Mouse (Mus musculus): ENCODE measurements at regions not wholly inside any gene's neighbourhood (a gene's known extent, or its start where the extent isn't known, plus 50 kb on each side); places are given as distances from the start of the nearest gene placed in this dataset.
A peak's percentile ranks its signal among the peaks of the same experiment; 100 is the strongest.

DNA sequence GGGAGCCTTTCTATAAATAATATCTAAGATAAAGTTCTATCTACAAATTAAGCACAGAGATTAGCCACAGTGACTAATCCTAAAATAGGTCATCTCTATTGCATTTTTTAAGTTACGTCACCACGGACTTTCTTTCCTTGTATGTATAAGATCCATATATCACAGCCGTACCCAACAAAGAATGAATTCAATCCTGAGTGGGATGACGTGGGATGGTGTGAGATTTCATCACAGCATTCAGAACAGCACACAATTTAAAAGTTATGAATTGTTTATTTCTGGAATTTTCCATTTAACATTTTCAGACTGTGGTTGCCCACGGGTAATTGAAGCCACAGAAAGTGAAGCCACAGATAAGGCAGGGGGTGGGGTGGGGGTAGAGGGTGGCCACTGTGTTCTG, 129.0 kb upstream of the Dynlrb2 start:
- no peak for DNase-seq (ENCODE audit: low spot score)

DNA sequence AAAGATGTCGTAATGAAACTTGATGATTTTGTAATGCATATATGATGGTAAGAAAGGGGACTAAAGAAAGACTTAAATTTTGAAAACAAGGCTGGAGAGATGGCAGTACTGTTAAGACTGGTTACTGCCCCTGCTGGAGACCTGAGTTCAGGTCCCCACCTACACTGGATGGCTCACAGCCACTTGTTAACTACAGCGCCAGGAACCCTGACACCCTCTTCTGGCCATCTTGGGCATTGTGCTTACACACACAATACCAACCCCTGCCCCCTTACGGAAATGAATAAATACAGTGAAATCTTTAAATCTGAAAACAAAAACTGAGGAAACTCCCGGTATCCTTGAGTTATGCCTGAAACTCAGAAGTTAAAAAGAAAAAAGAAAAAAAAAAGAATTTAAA, 131.7 kb upstream of the Dynlrb2 start:
- no peak for DNase-seq (ENCODE audit: low spot score)

DNA sequence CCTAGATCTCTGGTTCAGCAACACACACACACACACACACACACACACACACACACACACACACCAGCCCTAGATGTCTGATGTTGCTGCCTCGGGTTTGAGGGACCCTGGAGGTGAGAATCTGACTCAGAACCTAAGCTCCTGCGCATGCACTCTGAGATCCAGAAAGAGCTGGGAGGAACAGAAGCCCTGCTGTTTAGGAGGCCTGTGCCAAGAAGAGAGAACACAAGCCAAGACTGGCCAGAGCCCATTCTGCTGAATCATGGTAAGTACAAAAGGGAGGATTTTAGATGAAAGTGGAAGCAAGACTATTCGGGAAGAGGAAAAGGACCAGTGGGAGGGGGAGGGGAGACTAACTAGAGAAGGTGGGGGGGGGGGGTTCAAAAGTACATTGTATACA, 132.2 kb upstream of the Dynlrb2 start:
- peak; percentile 38 for DNase-seq (ENCODE audit: low spot score)

DNA sequence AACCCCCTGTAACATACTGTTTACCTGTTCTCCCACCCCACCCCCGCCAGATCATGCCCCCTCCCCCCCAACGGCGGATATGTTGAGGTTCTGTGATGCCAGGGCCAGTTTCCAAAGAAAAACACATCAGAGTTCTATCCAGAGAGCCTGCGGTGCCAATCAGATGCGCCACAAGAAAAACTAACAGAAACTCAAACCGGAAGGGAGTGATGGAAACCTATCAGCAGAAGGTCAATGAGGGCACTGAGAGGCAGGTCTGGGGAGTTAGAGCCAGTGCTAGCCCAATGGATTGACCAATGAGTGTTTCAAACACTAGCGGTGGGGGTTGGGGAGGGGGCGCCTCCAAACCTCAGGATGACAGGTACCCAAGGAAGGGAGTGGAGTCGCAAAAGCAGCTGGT, 132.7 kb upstream of the Dynlrb2 start:
- no peak for DNase-seq (ENCODE audit: low spot score)

DNA sequence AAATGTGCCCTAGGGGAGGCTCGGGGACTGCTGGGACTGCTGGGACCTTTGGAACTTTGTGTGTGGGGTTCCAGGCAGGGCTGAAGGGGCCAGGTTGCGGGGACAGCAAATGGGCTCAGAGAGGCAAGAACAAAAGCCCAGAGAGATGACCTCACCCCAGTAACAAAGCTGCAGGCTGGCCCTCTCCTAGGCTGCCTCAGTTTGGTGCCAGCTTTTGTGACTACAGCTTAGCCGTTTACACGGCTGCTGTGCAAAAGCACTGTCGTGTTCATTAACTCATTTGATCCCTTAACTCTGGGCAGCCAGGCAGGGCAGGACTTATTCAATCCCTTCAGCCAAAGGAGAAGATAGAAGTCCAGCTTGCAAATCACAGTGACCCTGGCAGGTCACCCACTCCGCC, 137.3 kb upstream of the Dynlrb2 start:
- DNase-seq (ENCODE audit: low spot score), result no peak

DNA sequence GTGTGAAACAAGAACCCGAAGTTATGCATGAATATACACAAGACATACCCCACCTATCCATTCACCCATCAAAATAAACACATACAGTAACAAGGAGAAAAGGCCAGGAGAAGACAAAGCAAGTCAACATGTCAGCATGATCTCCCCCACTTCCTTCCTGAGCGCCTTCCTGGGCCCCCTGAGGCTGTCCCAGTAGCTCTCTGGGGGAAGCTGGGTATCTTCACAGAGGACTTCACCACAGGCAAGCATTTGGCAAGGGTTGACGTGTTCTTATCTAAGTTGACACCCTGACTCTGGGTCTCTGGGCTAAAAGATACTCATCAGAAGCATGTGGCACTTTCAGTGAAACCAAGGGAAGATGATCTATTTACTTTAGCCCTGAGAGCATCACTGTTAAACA, 138.1 kb upstream of the Dynlrb2 start:
- no peak for DNase-seq (ENCODE audit: low spot score)

DNA sequence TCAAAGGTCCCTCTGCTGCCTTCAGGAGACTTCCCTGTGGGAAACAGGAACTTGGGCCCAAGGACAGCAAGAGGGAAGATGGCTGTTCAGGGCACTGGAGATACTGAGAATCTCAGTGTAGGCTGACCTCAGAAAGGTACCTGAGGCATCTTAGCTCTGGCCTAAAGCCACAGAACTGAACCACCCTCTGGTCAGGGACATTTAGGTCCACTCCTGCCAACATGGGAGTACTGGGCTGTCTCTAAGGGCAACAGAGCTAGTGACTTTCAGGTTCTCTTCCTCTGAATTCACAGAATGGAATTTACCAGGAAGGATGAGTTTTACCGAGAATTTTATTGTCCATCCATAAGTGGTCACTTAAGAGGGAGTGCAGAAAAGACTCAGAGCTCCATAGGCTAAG, 140.0 kb upstream of the Dynlrb2 start:
- no peak for DNase-seq (ENCODE audit: low spot score)

DNA sequence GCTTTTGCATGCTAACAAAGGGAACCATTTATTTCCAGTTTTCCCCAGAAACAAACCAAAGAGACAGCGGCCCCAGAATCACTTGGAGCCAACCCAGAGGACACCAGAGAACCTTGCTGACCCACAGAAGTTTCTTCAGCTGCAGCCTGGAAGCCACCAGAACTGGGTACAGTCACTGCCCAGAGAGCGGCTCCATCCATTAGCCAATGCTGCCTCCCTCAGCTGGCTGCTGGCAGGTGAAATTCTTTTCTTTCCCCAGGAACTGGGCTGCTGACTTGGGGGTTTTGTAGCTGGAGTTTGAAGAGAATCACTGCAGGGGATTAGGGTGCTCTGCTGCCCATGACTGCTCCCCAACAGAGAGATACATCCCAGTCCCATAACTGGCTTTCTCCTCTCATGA, 140.6 kb upstream of the Dynlrb2 start:
- DNase-seq (ENCODE audit: low spot score), result no peak

DNA sequence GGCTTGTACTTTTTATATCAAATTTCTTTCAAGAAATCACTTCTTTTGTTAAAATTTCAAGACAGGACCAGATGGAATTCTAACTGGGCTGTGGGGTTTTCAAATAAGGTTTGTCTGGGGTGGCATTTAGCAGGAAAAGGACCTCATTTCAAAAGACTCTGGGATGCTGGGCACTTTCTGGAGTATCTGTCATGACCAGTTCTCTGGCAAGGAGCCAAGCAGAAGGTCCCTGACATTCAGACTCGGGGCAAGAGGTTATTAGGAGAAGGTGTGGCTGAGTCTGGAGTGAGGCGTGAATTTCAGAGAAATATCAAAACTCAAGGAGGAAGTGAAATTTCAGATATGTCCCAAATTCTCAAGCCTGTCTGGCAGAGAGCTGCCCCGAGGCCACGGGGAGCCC, 142.4 kb upstream of the Dynlrb2 start:
- no peak for DNase-seq (ENCODE audit: low spot score)

DNA sequence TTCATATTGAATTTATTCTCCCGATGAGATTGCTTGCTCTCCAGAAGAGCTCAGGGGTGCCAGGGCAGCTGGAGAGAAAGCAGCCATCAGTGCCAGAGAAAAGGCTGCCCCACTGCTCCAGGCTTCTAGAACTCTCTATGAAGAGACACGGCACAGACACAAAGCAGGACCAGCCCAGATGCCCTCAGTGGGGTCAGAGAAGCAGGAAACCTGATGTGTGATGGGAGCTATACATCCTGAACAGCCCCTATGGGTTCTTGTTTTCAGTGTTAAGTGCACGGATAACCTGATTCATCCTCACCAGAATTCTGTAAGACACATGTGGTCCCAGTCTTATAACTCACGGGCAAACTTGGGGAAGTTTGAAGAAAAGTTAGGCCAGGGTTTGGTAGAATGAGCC, 145.0 kb upstream of the Dynlrb2 start:
- no peak for DNase-seq (ENCODE audit: low spot score)

DNA sequence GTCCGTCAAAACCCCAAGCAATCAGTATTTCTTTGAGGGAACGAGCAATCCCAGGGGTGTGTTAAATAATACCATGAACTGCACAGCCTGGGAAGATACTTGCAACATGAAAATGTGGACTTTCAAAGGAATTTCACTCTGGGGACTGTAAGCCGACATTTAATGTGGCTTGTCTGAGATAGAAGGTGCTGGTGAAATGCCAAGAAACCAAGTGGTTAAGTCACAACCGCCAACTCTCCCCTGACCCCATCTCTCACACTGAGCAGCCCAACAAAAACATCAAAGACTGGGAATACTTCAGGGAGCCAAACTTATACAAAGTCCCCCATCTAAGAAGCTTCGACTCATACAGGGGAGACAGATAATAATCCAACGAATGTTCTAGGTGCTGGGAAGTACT, 150.0 kb upstream of the Dynlrb2 start:
- DNase-seq (ENCODE audit: low spot score), result no peak

DNA sequence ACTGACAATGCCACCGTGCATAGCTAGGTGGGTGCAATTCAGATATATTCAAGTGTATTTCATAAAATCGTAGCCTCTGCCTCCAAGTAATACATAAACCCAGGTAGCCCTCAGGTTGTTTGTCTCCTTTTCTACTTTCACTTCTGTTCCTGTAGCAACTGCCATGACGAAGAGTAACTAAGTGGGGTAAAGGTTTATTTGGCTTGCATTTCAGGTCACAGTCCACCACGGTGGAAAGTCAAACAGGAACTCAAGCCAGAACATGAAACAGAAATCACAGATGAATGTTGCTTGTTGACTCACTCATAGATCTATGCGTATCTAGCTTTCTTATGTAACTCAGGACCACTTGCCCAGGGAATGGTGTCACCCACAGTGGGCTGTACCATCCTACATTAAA, 150.9 kb upstream of the Dynlrb2 start:
- DNase-seq (ENCODE audit: low spot score), result no peak

DNA sequence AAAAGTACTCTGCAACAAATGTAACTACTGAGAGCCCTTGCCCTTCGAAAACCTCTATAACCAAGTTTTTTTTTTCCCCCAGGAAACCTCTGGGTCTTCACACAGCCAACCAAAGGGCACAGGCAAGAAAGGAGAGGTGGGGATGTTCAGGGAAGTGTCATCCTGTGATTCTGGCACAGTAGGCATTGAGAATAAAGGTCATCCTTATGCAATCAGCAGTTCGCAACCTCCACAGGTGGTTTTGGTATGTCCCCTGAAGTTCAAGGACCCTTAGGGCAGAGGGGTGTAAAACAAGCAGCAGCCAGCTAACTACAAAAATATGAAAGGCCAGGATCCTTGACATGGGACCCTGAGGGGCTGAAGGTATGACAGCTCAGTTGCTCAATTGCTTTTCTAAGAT, 152.1 kb upstream of the Dynlrb2 start:
- DNase-seq (ENCODE audit: low spot score), result no peak

DNA sequence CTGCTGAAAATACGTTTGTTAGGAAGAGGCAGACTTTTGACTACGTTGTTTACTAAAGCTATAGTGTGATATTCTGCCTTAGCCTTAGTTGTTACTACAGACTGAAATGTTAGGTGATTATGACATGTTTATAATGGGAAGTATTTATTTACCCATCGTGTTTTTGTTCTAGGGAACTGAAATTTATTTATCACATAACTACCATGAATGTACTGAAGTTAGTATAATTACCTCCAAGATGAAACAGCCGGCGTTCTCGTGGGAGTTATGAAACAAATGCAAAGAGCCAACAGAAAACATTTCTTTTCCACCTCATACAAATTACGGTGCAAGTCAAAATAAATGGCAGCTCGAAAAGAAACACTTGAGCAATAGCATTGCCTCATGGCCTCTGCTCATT, 155.8 kb upstream of the Dynlrb2 start:
- DNase-seq (ENCODE audit: low spot score), result no peak

DNA sequence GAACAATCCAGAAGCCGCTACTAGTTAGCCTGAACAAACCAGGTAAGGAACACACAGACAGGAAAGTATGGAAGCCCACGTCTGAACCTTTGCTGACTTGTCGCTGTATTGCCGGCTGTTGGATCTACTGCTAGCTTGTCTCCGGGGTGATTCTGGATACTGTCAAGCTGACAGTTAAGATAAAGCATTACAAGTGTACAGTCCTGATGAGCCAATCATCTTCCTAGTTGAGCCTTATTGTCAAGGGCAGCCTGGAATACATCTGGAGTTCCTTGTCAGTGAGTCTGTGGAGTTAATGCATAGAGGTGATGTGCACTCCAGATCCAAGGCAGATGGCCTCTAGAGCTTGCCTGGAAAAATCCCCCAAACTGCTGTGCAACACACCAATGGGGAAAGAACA, 157.8 kb upstream of the Dynlrb2 start:
- DNase-seq (ENCODE audit: low spot score), result no peak

DNA sequence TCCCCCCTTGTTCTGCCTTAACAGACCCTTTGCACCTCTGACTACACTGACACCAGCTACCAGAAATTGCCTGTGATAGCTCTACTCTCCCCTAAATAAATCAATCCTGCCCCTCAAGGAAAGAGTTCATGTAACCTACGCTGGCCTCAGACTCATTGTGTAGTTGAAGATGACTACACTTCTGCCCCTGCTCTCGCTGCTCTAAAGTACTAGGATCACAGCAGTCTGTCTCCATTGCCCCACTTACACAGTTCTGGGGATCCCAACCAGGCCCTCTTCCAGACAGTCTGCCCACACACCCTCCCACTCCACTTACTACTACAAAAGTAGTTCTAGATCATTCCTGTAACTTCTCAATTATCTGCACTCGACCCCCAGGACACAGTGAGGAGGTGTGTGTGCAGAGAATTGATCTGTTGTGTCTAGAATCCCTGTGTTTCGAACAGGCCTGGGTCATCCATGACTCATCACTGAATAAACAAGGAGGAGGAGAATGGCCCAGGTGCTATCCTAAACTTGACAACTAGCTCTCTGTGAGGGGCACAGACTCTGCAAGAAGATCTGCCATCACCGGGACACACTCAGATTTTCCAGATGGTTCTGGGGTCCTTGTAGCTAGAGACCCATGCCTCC, 160.1 kb upstream of the Dynlrb2 start:
- no peak for DNase-seq (ENCODE audit: low spot score)

DNA sequence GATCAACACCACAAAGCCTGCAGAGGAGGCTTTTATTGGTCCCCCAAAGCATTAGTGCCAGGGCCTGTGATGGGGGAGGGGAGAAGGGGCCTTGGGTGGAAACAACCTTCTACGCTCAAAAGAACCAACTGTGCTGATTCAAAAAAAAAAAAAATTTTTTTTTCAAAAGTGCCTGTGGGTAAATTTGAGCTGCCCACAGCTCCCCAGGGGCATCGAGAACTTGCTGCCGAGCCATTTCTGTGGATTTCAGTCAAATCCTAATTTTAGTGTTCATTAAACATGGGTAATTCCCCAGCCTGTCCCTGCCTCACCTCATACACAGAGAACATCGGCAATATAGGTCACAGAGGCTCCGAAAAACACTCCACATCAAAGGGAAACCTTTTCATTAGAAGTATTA, 161.2 kb upstream of the Dynlrb2 start:
- no peak for DNase-seq (ENCODE audit: low spot score)

DNA sequence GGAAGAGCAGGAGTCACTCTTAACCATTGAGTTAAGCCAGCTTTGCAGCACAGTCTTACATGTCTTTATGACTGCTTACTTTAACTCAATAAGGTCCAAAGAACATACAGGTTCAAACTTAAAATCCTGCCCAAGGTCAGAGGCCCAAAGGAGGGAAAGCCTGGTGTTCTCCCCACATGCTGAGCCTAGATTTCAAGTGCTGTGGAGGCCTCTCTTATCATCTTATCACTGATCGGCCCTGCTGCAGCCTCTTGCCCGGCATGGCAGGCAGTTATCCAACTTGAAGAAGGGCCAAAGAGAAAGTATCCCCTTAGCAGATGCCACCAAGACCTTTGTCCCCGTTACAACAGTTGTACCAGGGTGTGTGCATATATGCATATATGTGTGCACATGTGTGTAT, 170.0 kb upstream of the Dynlrb2 start:
- DNase-seq (ENCODE audit: low spot score), result no peak

DNA sequence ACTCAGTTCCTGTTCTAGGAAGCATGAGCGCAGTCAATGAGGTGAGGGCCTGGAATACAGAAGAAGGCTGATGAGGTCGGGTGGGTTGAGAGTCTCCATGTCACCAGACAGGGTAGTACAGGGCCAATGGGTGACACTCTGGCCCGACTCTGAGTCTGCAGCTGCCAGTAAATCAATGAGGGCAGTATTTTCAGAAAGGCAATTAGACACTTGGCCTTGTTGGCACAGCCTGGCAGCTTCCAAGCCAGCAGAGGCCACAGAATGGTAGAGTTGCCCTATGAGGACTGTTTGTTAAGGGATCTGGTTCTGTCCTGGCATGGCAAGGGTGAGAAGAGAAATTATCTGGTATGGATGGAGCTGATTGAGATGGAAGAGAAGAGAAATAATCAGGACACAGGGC, 170.7 kb upstream of the Dynlrb2 start:
- no peak for DNase-seq (ENCODE audit: low spot score)

DNA sequence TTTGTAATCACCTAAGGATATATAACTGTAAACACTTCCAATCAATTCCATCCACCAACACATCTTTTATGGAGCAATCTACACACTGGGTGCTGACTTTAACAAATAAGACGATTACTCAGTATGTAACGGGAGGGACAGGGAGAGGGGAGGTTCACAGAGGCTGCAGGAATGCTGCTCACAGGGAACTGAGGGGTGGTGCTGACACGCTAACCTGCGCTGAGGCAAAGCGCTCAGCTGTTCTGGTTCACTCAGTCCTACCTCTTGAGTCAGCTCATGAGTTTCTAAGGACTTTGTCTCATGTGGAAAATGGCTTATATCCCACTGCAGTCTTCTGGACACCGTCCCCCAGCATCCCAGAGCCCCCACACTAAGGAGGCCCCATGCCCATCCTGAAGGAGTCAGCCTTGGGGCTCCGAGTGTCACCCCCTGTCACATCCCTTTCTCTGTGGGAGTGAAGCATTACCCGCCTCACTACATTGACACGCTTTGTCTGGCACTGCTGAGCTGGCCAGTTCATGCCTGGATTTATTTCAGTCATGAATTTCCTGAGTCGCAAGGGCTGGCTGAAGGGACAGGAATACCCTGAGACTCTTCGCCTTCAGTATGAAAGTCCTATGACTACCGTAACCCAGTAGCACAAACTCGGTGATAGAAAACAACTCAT, 184.6 kb upstream of the Dynlrb2 start:
- no peak for DNase-seq (ENCODE audit: low spot score)

DNA sequence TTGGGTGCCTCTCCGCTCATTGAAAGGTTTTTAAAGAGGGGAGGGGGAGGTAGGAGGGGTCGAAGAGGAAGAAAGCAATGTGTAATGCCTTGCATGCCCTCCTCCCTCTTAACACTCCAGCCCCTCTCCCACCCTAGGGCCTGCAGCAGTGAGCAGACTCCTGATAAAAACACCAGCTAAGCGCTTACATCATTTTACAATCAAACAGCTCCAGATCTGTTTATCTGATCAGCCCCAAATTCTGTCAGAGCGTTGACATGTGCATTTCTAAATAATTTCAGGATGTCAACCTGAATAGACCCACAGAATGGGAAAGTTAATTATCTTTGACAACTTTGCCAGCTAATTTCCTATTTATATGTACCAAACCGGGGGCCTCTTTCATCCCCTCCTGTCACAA, 189.4 kb upstream of the Dynlrb2 start:
- no peak for DNase-seq (ENCODE audit: low spot score)

DNA sequence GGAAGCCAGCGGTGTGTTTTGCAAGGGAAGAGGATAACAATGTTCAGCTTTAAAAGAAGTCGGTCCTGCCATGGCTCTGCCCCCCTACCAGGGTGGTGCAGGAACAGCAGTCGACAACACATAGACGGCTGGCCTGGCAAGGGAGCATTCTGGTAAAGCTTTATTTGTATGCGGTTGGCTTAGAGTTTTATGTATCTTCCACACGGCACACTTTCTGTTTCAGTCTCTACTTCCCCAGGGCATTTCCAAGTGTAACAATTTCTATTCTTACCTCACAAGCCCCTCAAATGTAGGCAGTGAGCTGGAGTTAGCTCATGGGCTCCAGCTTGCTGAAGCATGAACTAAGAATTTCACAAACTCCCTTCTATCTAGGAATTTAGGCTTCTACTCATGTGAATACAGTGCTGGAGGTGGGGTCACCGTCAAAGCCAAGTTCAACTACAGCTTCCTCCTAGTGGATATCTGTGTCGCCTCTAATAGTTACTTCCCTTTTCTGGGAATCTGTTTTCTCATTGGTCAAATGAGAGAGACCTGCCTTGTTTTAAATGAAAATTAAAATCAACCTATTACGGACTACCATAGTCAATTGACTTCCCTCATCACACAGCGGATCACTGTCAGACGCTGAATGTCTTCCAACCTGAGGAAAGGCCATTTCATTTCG, 190.2 kb upstream of the Dynlrb2 start:
- no peak for DNase-seq (ENCODE audit: low spot score)

DNA sequence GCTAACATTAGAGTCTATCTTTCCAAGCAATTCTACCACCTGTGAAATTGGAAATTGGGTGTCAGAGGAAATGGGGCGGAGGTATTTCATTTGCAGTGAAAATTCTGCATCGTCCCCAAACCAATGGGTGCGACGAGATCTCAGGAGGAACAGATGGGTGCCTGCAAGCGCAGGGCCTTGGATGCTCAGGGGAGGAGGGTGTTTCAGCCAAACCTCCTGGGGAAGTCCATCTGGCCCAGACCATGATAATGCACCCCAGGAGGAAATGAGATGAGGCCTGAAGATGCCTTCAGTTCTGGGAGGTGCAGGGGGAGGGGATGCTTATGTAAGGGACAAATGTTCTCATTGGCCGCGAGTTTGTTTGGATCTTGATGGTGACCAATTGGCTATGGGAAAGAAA, 205.9 kb upstream of the Dynlrb2 start:
- DNase-seq (ENCODE audit: low spot score), result no peak

DNA sequence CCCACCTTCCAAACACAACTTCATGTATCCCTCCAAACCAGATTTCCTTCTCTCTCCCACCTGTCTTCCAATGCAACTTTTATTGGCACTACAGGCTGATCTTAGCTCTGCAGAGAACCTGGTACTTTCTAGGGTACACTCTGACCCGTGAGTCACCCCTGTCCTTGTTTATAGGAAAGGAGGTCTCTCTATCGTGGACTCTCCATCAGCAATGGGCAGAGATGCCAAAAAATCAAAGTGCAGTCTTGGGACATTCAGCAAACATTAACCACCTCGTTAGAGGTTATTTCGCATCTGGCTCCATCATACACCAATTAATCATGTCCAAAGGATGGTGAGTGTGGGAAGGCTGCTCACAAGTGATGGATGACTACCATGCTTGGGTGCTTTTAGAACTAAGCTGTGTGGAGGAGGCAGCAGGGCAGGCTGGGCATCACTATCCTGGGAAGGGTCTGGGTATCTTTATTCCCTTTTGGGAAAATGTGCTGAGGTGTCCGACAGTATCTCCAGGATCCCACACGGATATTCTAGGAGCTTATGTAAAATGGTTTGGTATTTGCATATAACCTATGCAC, 214.0 kb upstream of the Dynlrb2 start:
- no peak for DNase-seq (ENCODE audit: low spot score)

All from lung, postnatal 25 days (tissue).